Mouse (Mus musculus) embryonic fibroblast, embryonic 13.5 days (primary cell): Measurements from ENCODE around the gene Klhdc4.
A peak's percentile ranks its signal among the peaks of the same experiment; 100 is the strongest.

Source experiments
- CTCF ChIP-seq: IDR thresholded peaks from 2 replicates; pipeline ENCODE4 v1.5.1; 2011; ENCODE audit warnings: mild to moderate bottlenecking, control low read depth, low read length, moderate library complexity, borderline replicate concordance; ENCODE audit not compliant: insufficient read depth
- POLR2A ChIP-seq: IDR thresholded peaks from 2 replicates; pipeline ENCODE4 v1.6.1; 2011; ENCODE audit warnings: low read depth, mild to moderate bottlenecking, control low read depth, low read length, moderate library complexity

GRCm38 (mm10) chr8:121751407-121751806 lies 78.0 kb downstream of the Klhdc4 start:
- TF ChIP-seq CTCF (peak; percentile 85), POLR2A (no peak)
